Mouse (Mus musculus) kidney, postnatal 14 days (tissue): ENCODE results near the gene Ctsq.
"Not testable (repeated sequence)": the region's sequence is repeated elsewhere in the genome, so short reads cannot be mapped to it uniquely, and the experiment has no call there.

Source experiments
- DNase-seq: peaks from one replicate; pipeline ENCODE4 v3.0.0; 2022; ENCODE audit warnings: mixed read lengths

Gene Ctsq

DNA sequence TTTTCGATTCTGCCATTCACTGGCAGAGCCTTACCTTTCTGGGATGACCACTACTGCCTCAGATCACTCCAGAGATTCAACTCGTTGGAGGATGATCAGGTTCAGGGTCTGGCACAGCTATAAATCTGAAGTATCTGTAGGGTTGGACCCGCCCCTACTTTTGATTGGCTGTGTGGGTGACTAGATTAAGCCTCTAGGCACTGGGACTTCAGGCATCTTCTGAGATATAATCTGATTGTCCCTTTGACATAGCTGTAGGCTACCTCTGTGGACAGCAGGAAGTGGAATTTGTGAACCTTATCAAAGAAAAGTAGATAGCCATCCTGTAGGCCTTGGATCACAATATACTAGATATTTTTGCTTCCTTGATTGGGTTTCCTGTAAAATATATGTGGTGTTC is at the start of gene Ctsq:
TSS of gene Ctsq (minus strand) at position 101 of the 400 bp plus-strand sequence.
- no peak for DNase-seq

DNA sequence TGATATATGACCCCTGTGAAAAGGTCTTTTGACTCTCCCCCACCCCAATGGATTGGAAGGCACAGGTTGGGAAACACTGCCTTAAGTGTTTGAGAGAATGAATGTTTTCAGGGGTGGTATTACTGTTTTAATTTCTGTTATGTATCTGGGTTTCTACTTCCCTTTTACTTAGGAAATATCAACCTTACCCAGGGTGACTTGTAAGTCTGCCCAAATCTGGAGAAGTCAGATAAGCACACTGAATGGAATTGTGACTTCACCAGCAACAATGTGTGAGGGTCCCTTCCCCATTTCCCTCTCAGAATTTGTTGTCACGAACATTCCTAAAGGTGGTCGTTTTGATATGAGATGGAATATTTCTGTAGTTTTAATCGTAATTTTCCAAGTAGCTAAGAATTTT is 17.6 kb downstream of the Ctsq start:
- no peak for DNase-seq

DNA sequence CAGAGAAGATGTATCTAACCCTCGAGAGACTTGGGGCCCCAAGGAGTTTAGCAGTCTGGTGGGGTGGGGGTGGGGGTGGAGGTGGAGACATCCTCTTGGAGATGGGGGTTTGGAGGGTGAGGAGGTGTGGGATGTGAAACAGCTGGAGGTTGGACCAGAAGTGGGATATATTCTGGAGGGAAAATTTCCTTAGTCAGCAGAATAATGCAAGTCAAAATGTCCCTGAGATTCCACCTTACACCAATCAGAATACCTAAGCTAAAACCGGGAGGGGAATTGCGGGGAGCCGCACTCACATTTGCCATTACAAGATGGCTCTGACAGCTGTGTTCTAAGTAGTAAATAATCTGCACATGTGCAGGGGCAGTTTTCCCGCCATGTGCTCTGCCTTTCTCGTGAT is 18.6 kb downstream of the Ctsq start:
- DNase-seq: no peak

GRCm38 (mm10) chr13:61010171-61010570 is 30.3 kb downstream of the Ctsq start:
- DNase-seq: no peak

GRCm38 (mm10) chr13:61005859-61006258 is 34.6 kb downstream of the Ctsq start, which contains the start of gene Ctsj:
Gene Ctsj (minus strand): TSS chr13:61005959.
- no peak for DNase-seq

GRCm38 (mm10) chr13:60997600-60997999 is 42.8 kb downstream of the Ctsq start:
- DNase-seq: no peak

- DNase-seq: not testable (repeated sequence)
Observed at GRCm38 (mm10) chr13:60986915-60987314, 53.5 kb downstream of the Ctsq start.
